Mouse (Mus musculus) bone marrow, adult 2 months (tissue): Measurements from ENCODE around the gene Hist2h2ab. TPM values are rescaled to one million over a fixed set of nuclear protein-coding genes. Genes with fewer than 3 reads are reported as not detected.
"Not testable (repeated sequence)": the region's sequence is repeated elsewhere in the genome, so short reads cannot be mapped to it uniquely, and the experiment has no call there.

Source experiments
- H3K27ac ChIP-seq: fragments of 200-500 bp; 2 replicates; pipeline ENCODE4 v1.5.1; 2012; ENCODE audit warnings: low read depth, mild to moderate bottlenecking, control low read depth, inconsistent platforms, low read length; ENCODE audit not compliant: control insufficient read depth, poor library complexity, insufficient read depth
- H3K4me1 ChIP-seq: fragments of 200-500 bp; 2 replicates; pipeline ENCODE4 v1.6.1; 2011; ENCODE audit warnings: low read length; ENCODE audit not compliant: control insufficient read depth, insufficient read depth
- H3K4me3 ChIP-seq: fragments of 200-500 bp; replicated peaks from 2 replicates; pipeline ENCODE3; 2011; ENCODE audit warnings: mild to moderate bottlenecking, low read depth, low read length, control low read depth; ENCODE audit not compliant: control insufficient read depth
- CTCF ChIP-seq: fragments of 200-500 bp; IDR thresholded peaks from 2 replicates; pipeline ENCODE4 v1.5.1; 2011; ENCODE audit warnings: low read length, control low read depth; ENCODE audit not compliant: control insufficient read depth, insufficient read depth
- POLR2A ChIP-seq: fragments of 200-500 bp; IDR thresholded peaks from 2 replicates; pipeline ENCODE4 v1.6.1; 2011; ENCODE audit warnings: low read depth, mild to moderate bottlenecking, control low read depth, low read length, borderline replicate concordance; ENCODE audit not compliant: control insufficient read depth
- WGBS: fragments of 180-500 bp; shearing (Covaris S2); methylation state at CpG from one replicate; pipeline ENCODE4 v1.1.7; 2018; 5-methylcytosine and 5-hydroxymethylcytosine counted together
- polyA plus RNA-seq: library from polyadenylated mRNA; stranded (reverse); fragments of >200 nt; gene quantifications from 2 replicates; pipeline ENCODE4 v1.2.4, GENCODE M21; 2011; ENCODE audit warnings: low replicate concordance; ENCODE audit not compliant: missing spikeins, insufficient read depth, insufficient read length

Gene Hist2h2ab
- polyA plus RNA-seq, 1 experiment, result 26.5 TPM

GRCm38 (mm10) chr3:96195616-96196313, 23.9 kb upstream of the Hist2h2ab start:
- 91% methylated on average over 11 of the region's 11 CpGs for WGBS
- no peak for TF ChIP-seq CTCF
- no peak for TF ChIP-seq POLR2A

GRCm38 (mm10) chr3:96196437-96197128, 23.1 kb upstream of the Hist2h2ab start:
- H3K27ac ChIP-seq, result peak overlapping the region; percentile 74
- H3K4me1 ChIP-seq, result peaks cover 4% of the 10 kb centered on the region
- peak overlapping the region; percentile 90 for H3K4me3 ChIP-seq
- peak; percentile 5; the same call in 1 of the 2 replicates for TF ChIP-seq POLR2A
- no peak for TF ChIP-seq CTCF
- 18% methylated on average over 27 of the region's 27 CpGs for whole genome bisulfite sequencing

More at GRCm38 (mm10) chr3:96195616-96196313, 23.9 kb upstream of the Hist2h2ab start:
- Histone ChIP-seq H3K4me3 (no peak overlapping the region), H3K4me1 (peaks cover 4% of the 10 kb centered on the region), H3K27ac (no peak overlapping the region)

GRCm38 (mm10) chr3:96197129-96197749, 22.4 kb upstream of the Hist2h2ab start:
- peaks cover 4% of the 10 kb centered on the region for H3K4me1 ChIP-seq
- under 1% methylated on average over 50 of the region's 50 CpGs for WGBS

GRCm38 (mm10) chr3:96198181-96198580, 21.5 kb upstream of the Hist2h2ab start:
- H3K4me3 ChIP-seq, result no peak overlapping the region
- H3K4me1 ChIP-seq, result peaks cover 4% of the 10 kb centered on the region
- TF ChIP-seq CTCF (no peak), POLR2A (no peak)
- no peak overlapping the region for H3K27ac ChIP-seq
- WGBS, result under 1% methylated on average over 6 of the region's 6 CpGs

More at GRCm38 (mm10) chr3:96197129-96197749, 22.4 kb upstream of the Hist2h2ab start:
- peak overlapping the region; percentile 90 for H3K4me3 ChIP-seq
- peak overlapping the region; percentile 74 for H3K27ac ChIP-seq
- no peak for TF ChIP-seq CTCF
- TF ChIP-seq POLR2A, result peak; percentile 80

GRCm38 (mm10) chr3:96198601-96199251, 20.9 kb upstream of the Hist2h2ab start:
- H3K27ac ChIP-seq, H3K4me1 ChIP-seq, H3K4me3 ChIP-seq: not testable (repeated sequence)
- WGBS, result 22% methylated on average over 8 of the region's 8 CpGs

GRCm38 (mm10) chr3:96199731-96200130, 19.9 kb upstream of the Hist2h2ab start:
- H3K27ac ChIP-seq, result no peak overlapping the region
- TF ChIP-seq CTCF, result no peak
- no peak for TF ChIP-seq POLR2A

GRCm38 (mm10) chr3:96207819-96208218, 11.8 kb upstream of the Hist2h2ab start:
- Histone ChIP-seq H3K4me3 (no peak overlapping the region), H3K4me1 (no peaks in the 10 kb centered on the region), H3K27ac (no peak overlapping the region)
- 65% methylated on average over 3 of the region's 3 CpGs for WGBS
- TF ChIP-seq POLR2A (no peak), CTCF (no peak)

More at GRCm38 (mm10) chr3:96199731-96200130, 19.9 kb upstream of the Hist2h2ab start:
- Histone ChIP-seq H3K4me3 (no peak overlapping the region), H3K4me1 (peaks cover 4% of the 10 kb centered on the region)
- WGBS, result 53% methylated on average over 2 of the region's 2 CpGs

- WGBS, result 51% methylated on average over 15 of the region's 15 CpGs
- no peak overlapping the region for H3K4me3 ChIP-seq
- peak; percentile 14; the same call in 1 of the 2 replicates for TF ChIP-seq CTCF
- no peak for TF ChIP-seq POLR2A
These were observed 10.4 kb upstream of the Hist2h2ab start for GRCm38 (mm10) chr3:96209242-96209641.

More at GRCm38 (mm10) chr3:96209242-96209641, 10.4 kb upstream of the Hist2h2ab start:
- H3K4me1 ChIP-seq, result no peaks in the 10 kb centered on the region
- H3K27ac ChIP-seq, result no peak overlapping the region
